Mouse (Mus musculus): ENCODE measurements around the gene Fxyd4.

GRCm38 (mm10) chr6:117885943-117886342 is 51.5 kb downstream of the Fxyd4 start:
- TF ChIP-seq CTCF (IDR thresholded peaks at IDR 0.05; ENCODE audit: low read depth, low read length) = no peak
- no peak for TF ChIP-seq POLR2A (IDR thresholded peaks at IDR 0.05; ENCODE audit: borderline replicate concordance, low read depth, low read length)
